Mouse (Mus musculus): ENCODE results near the gene Agtr2. TPM values are rescaled to one million over a fixed set of nuclear protein-coding genes. Genes with fewer than 3 reads are reported as not detected.
"Not testable (repeated sequence)": the region's sequence is repeated elsewhere in the genome, so short reads cannot be mapped to it uniquely, and the experiment has no call there.

The Agtr2 gene
- total RNA-seq (2015) = not detected in 2 replicates
- total RNA-seq (2017) = not detected in 2 replicates

DNA sequence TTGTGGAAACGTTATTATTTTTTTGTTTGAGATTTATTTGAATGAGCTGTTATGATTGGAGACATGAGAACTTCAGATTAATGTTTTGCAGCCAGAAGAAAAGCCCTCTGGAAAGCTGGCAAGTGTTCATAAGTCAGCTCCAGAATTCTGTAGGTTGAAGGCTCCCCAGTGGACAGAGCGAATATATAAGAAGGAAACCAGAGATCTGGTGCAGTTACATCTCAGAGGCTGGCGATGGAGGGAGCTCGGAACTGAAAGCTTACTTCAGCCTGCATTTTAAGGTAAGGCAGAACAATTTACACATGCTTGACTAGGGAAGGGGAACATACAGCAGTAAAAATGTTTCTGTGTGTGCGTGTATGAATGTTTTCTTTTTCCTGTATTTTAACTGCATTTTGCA is at the start of gene Agtr2:
Gene Agtr2, plus strand, starts transcription at position 131 of the 400 bp plus-strand sequence.
- ATAC-seq (ENCODE audit: poor library complexity, severe bottlenecking) = no peak

DNA sequence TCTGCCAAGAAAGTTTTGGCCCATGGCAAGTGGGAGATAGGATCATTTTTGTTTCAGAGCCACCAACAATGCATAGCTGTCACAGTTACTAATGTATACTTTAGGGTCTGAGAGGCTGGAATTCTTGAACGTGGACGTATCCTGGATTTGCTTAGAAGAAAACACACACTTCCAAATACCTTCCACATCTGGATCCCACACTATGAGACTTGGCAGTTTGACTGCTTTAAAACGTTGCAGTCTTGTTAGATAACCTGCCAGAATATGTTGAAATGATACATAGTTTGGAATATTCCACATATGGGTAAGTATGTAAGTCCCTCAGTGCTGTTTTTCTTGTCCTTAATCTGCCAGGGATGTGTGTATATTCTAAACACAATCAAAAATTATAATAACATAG is 31.8 kb upstream of the Agtr2 start:
- ATAC-seq (ENCODE audit: poor library complexity, severe bottlenecking) = no peak

DNA sequence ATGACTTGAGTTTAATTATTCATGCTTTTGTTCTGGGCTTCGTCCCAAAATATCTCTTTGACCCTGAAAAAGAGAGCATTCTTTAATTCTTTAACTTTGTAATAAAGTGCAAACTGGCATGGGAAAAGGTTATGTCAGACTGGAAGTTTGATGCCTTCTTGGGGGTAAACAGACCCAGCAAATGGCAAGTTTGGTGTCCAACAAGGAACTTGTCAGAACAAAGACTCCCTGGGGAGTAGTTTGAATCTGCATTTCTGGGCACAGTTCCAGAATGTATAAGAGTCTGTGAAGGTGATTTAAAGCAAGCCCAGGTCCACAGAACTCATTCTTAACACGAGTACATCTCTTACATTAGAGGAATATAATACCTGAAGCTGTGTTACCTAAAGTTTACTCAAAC is 3.8 kb downstream of the Agtr2 start:
- ATAC-seq (ENCODE audit: poor library complexity, severe bottlenecking) = no peak

DNA sequence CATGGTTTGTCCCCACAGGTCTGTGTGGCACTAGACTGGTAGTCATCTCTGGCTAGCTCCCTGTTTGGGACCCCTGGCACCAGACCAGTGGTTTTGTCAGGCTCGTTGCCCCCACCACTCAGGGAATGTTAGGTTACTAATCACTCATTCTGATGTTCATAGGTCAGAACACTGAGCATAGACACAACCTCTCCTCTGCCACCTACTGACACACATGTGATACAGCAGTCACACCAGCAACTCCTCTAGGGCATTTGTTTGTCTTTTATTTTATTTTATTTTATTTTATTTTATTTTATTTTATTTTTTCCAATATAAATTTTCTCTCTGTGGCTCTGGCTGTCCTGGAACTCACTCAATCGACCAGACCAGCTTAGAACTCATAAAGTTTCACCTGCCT is 15.9 kb downstream of the Agtr2 start:
- no peak for ATAC-seq (ENCODE audit: poor library complexity, severe bottlenecking)

DNA sequence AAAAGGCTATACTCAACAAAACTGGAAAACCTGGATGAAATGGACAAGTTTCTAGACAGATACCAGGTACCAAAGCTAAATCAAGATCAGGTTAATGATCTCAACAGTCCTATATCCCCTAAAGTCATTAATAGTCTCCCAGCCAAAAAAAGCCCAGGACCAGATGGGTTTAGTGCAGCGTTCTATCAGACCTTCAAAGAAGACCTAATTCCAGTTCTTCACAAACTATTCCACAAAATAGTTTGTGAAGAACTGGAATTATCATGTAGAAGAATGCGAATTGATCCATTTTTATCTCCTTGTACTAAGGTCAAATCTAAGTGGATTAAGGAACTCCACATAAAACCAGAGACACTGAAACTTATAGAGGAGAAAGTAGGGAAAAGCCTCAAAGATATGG is 23.0 kb downstream of the Agtr2 start:
- not testable (repeated sequence) for ATAC-seq (ENCODE audit: poor library complexity, severe bottlenecking)

DNA sequence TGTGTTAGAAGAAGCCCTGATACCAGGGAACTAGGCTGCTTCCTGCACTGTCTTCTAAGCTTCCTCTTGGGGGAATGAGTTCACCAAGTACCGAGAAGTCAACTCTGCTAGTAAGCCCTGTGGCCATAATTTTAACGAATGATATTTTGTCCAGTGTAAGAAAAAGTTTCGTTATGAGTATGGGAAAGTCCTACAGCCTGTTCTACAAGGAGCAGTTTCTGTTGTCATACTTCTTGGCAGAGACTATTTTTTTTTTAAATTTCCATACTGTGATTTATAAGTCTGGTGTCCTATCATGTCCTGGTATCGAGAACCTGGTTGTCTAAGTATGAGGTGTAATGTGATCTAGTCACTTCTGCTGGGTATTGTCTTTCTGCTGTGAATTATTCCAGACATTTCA is 38.2 kb downstream of the Agtr2 start:
- ATAC-seq (ENCODE audit: poor library complexity, severe bottlenecking) = no peak

Other genes with a start within 250 kb of the Agtr2 start
- not detected in 2 replicates for gene Slc6a14, start 230.4 kb downstream of the Agtr2 start, total RNA-seq (2015)
- not detected in 2 replicates for gene Slc6a14, start 230.4 kb downstream of the Agtr2 start, total RNA-seq (2017)

Measured in megakaryocyte, adult 5-6 weeks (primary cell).